Mouse (Mus musculus): ENCODE measurements around the gene Specc1. TPM values are rescaled to one million over a fixed set of nuclear protein-coding genes. Genes with fewer than 3 reads are reported as not detected.

The Specc1 gene
- polyA plus RNA-seq, 1 experiment from 2014 or later = 8.7 TPM

GRCm38 (mm10) chr11:62005241-62005910 is 48.8 kb downstream of the Specc1 start:
- no peak overlapping the region for H3K4me3 ChIP-seq (replicated peaks; ENCODE audit: low read depth, low read length)
- H3K9ac ChIP-seq (ENCODE audit: low read depth, low read length) = no peak overlapping the region
- DNase-seq (ENCODE audit: low spot score) (peak; percentile 49), ATAC-seq (replicated peaks; ENCODE audit: low FRiP score, low read depth) (no peak)
- H3K4me1 ChIP-seq (replicated peaks; ENCODE audit: insufficient read depth, low read length) = 0 out of 2 replicates have a peak, but pooled peaks cover 13% of the 10 kb centered on the region
- no peaks in the 10 kb centered on the region for H3K27me3 ChIP-seq (ENCODE audit: insufficient read depth, low read length)
- H3K27ac ChIP-seq = peak overlapping the region; percentile 62
- 32% methylated on average over 14 of the region's 14 CpGs for WGBS
- H3K9me3 ChIP-seq (replicated peaks; ENCODE audit: low read length) = no peaks in the 10 kb centered on the region
- H3K4me2 ChIP-seq (ENCODE audit: low read length) = no peak overlapping the region; the same call in 1 of the 2 replicates
- no peak for TF ChIP-seq CTCF (IDR thresholded peaks at IDR 0.05; ENCODE audit: low read depth)
- no peaks in the 10 kb centered on the region for H3K36me3 ChIP-seq (ENCODE audit: insufficient read depth, low read length)

DNA sequence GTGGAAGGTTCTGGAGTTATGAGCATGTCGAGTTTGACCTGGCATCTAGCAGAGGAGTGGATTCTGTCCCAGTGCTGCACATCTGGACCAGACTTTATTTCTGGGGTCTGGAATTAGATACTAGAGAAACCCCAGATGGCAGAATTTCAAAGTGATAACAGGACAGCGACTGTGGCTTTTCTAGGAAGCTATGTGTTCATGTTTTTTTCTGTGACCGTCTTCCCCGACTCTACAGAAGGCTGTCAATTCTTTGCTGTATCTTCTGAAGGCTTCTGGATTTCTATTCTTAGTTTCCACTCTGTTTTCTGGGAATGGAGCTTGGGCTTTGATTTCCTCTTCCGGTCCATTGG is 49.3 kb downstream of the Specc1 start:
- Histone ChIP-seq H3K4me1 (replicated peaks; ENCODE audit: insufficient read depth, low read length) (0 out of 2 replicates have a peak, but pooled peaks cover 13% of the 10 kb centered on the region), H3K4me2 (ENCODE audit: low read length) (0 out of 2 replicates have a peak overlapping the region, but pooled peaks have one; percentile 3), H3K9me3 (replicated peaks; ENCODE audit: low read length) (no peaks in the 10 kb centered on the region), H3K4me3 (replicated peaks; ENCODE audit: low read depth, low read length) (no peak overlapping the region), H3K27me3 (ENCODE audit: insufficient read depth, low read length) (no peaks in the 10 kb centered on the region), H3K27ac (no peak overlapping the region), H3K9ac (ENCODE audit: low read depth, low read length) (no peak overlapping the region), H3K36me3 (ENCODE audit: insufficient read depth, low read length) (no peaks in the 10 kb centered on the region)
- DNase-seq (ENCODE audit: low spot score) (no peak), ATAC-seq (replicated peaks; ENCODE audit: low FRiP score, low read depth) (no peak)
- TF ChIP-seq CTCF (IDR thresholded peaks at IDR 0.05; ENCODE audit: low read depth) = no peak
- WGBS = 58% methylated on average over 5 of the region's 5 CpGs

GRCm38 (mm10) chr11:62006680-62007079 is 50.1 kb downstream of the Specc1 start:
- H3K4me2 ChIP-seq (ENCODE audit: low read length) = no peak overlapping the region
- DNase-seq (ENCODE audit: low spot score) = peak; percentile 16

DNA sequence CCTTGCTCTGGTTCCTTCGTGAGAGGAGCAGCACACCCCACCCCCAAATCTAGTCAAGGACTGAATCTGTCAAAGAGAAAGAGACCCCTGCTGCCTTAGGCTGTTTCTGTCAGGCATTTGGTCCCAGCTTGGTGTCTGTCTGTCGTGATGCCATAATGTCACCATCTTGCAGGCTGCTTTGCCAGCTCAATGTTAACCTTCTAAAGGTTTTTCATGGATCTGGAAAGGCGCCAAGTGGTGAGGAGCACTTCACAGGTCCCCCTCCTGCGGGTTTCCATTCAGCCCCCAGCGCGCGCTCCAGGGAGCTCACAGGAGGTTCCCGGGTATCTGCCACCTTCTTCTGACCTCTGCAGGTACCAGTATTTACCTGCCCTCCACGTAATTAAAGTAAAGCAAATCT is 51.4 kb downstream of the Specc1 start:
- TF ChIP-seq CTCF (IDR thresholded peaks at IDR 0.05; ENCODE audit: low read depth) = no peak
- no peaks in the 10 kb centered on the region for H3K9me3 ChIP-seq (replicated peaks; ENCODE audit: low read length)
- H3K27me3 ChIP-seq (ENCODE audit: insufficient read depth, low read length) = no peaks in the 10 kb centered on the region
- 0 out of 2 replicates have a peak, but pooled peaks cover 13% of the 10 kb centered on the region for H3K4me1 ChIP-seq (replicated peaks; ENCODE audit: insufficient read depth, low read length)
- no peaks in the 10 kb centered on the region for H3K36me3 ChIP-seq (ENCODE audit: insufficient read depth, low read length)
- no peak overlapping the region for H3K9ac ChIP-seq (ENCODE audit: low read depth, low read length)
- H3K27ac ChIP-seq = no peak overlapping the region
- H3K4me3 ChIP-seq (replicated peaks; ENCODE audit: low read depth, low read length) = no peak overlapping the region
- no peak for ATAC-seq (replicated peaks; ENCODE audit: low FRiP score, low read depth)
- no peak for DNase-seq (ENCODE audit: low spot score)
- 54% methylated on average over 9 of the region's 9 CpGs for WGBS
- no peak overlapping the region for H3K4me2 ChIP-seq (ENCODE audit: low read length)

More at GRCm38 (mm10) chr11:62006680-62007079, 50.1 kb downstream of the Specc1 start:
- Histone ChIP-seq H3K27ac (no peak overlapping the region), H3K9me3 (replicated peaks; ENCODE audit: low read length) (no peaks in the 10 kb centered on the region), H3K4me3 (replicated peaks; ENCODE audit: low read depth, low read length) (no peak overlapping the region), H3K36me3 (ENCODE audit: insufficient read depth, low read length) (no peaks in the 10 kb centered on the region), H3K4me1 (replicated peaks; ENCODE audit: insufficient read depth, low read length) (0 out of 2 replicates have a peak, but pooled peaks cover 13% of the 10 kb centered on the region), H3K9ac (ENCODE audit: low read depth, low read length) (no peak overlapping the region), H3K27me3 (ENCODE audit: insufficient read depth, low read length) (no peaks in the 10 kb centered on the region)
- 51% methylated on average over 5 of the region's 5 CpGs for WGBS
- no peak for TF ChIP-seq CTCF (IDR thresholded peaks at IDR 0.05; ENCODE audit: low read depth)
- ATAC-seq (replicated peaks; ENCODE audit: low FRiP score, low read depth) = no peak

DNA sequence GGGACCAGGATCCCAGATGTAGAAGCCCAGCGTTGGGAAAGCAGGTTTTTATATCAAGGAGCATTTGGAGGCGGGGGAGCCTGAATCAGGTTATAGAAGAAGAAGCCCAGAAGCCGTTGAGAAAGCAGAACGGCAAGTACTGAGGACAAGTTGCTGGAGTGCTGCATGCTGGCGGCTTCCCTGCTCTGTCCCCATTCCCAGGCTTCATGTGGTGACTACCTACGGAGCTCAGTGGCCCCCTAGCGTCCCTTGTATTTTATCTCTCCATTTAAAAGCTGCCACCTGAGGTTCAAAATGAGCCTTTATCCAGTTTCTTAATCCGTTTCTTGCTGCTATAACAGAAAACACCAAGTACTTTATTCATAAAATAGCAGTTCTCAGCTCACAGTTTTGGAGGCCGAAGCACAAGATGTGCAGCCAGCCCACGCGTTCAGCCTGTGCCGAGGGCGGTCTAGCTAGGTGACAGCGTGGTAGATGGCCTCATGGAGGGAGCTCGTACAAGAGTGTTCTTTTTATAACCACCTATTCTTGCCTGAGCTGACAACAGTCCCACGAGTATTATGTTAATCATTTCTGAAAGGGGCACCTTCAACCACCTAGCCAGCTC is 54.2 kb downstream of the Specc1 start:
- no peak overlapping the region for H3K4me3 ChIP-seq (replicated peaks; ENCODE audit: low read depth, low read length)
- H3K9ac ChIP-seq (ENCODE audit: low read depth, low read length) = no peak overlapping the region
- no peaks in the 10 kb centered on the region for H3K27me3 ChIP-seq (ENCODE audit: insufficient read depth, low read length)
- H3K9me3 ChIP-seq (replicated peaks; ENCODE audit: low read length) = no peaks in the 10 kb centered on the region
- 72% methylated on average over 16 of the region's 16 CpGs for WGBS
- peak; percentile 27 for DNase-seq (ENCODE audit: low spot score)
- ATAC-seq (replicated peaks; ENCODE audit: low FRiP score, low read depth) = no peak
- H3K4me2 ChIP-seq (ENCODE audit: low read length) = no peak overlapping the region
- H3K27ac ChIP-seq = no peak overlapping the region
- peak; percentile 28; the same call in 1 of the 2 replicates for TF ChIP-seq CTCF (IDR thresholded peaks at IDR 0.05; ENCODE audit: low read depth)
- 0 out of 2 replicates have a peak, but pooled peaks cover 7% of the 10 kb centered on the region for H3K4me1 ChIP-seq (replicated peaks; ENCODE audit: insufficient read depth, low read length)
- no peaks in the 10 kb centered on the region for H3K36me3 ChIP-seq (ENCODE audit: insufficient read depth, low read length)

GRCm38 (mm10) chr11:62012039-62012438 is 55.5 kb downstream of the Specc1 start:
- Histone ChIP-seq H3K4me2 (ENCODE audit: low read length) (no peak overlapping the region), H3K9me3 (replicated peaks; ENCODE audit: low read length) (no peaks in the 10 kb centered on the region), H3K4me3 (replicated peaks; ENCODE audit: low read depth, low read length) (no peak overlapping the region), H3K9ac (ENCODE audit: low read depth, low read length) (no peak overlapping the region), H3K27ac (no peak overlapping the region), H3K4me1 (replicated peaks; ENCODE audit: insufficient read depth, low read length) (no peaks in the 10 kb centered on the region), H3K36me3 (ENCODE audit: insufficient read depth, low read length) (no peaks in the 10 kb centered on the region), H3K27me3 (ENCODE audit: insufficient read depth, low read length) (no peaks in the 10 kb centered on the region)
- no peak for TF ChIP-seq CTCF (IDR thresholded peaks at IDR 0.05; ENCODE audit: low read depth)
- 87% methylated on average over 6 of the region's 6 CpGs for WGBS
- DNase-seq (ENCODE audit: low spot score) (no peak), ATAC-seq (replicated peaks; ENCODE audit: low FRiP score, low read depth) (no peak)
